Mouse (Mus musculus) stomach, embryonic 14.5 days (tissue): ENCODE results near the gene Mkln1. TPM values are rescaled to one million over a fixed set of nuclear protein-coding genes. Genes with fewer than 3 reads are reported as not detected.
A peak's percentile ranks its signal among the peaks of the same experiment; 100 is the strongest.

ENCODE experiments used
- ATAC-seq: fragments of 200-750 bp; cut with Nextera tagmentation; 2 replicates; pipeline ENCODE4 v1.8.0; 2017; ENCODE audit warnings: low read depth, moderate TSS enrichment; ENCODE audit not compliant: insufficient number of reproducible peaks, insufficient read depth, low FRiP score
- H3K27ac ChIP-seq: fragments of 300-500 bp; sonication (generic); 2 replicates; pipeline ENCODE4 v1.5.1; 2014; ENCODE audit warnings: mild to moderate bottlenecking, low read length, moderate library complexity, mixed read lengths
- H3K27me3 ChIP-seq: fragments of 300-500 bp; sonication (generic); 2 replicates; pipeline ENCODE4 v1.6.1; 2014; ENCODE audit warnings: low read length, control low read depth, mixed read lengths; ENCODE audit not compliant: control insufficient read depth, insufficient read depth
- H3K36me3 ChIP-seq: fragments of 300-500 bp; sonication (generic); 2 replicates; pipeline ENCODE4 v1.6.1; 2014; ENCODE audit warnings: mild to moderate bottlenecking, control low read depth, low read length, moderate library complexity, mixed read lengths; ENCODE audit not compliant: control insufficient read depth, insufficient read depth
- H3K4me1 ChIP-seq: fragments of 300-500 bp; sonication (generic); 2 replicates; pipeline ENCODE4 v1.6.1; 2014; ENCODE audit warnings: low read length, control low read depth, mixed read lengths; ENCODE audit not compliant: control insufficient read depth, insufficient read depth
- H3K4me2 ChIP-seq: fragments of 300-500 bp; sonication (generic); replicated peaks from 2 replicates; pipeline ENCODE4 v1.6.1; 2014; ENCODE audit warnings: low read depth, low read length, control low read depth
- H3K4me3 ChIP-seq: fragments of 300-500 bp; sonication (generic); 2 replicates; pipeline ENCODE4 v1.5.1; 2014; ENCODE audit warnings: low read depth, low read length, control low read depth
- H3K9ac ChIP-seq: fragments of 300-500 bp; sonication (generic); replicated peaks from 2 replicates; pipeline ENCODE4 v1.6.1; 2014; ENCODE audit warnings: low read depth, mild to moderate bottlenecking, control low read depth, low read length, moderate library complexity, mixed read lengths
- H3K9me3 ChIP-seq: fragments of 300-500 bp; sonication (generic); 2 replicates; pipeline ENCODE4 v1.6.1; 2016; ENCODE audit warnings: low read depth, low read length, control low read depth; ENCODE audit not compliant: control insufficient read depth
- WGBS: fragments of 180-500 bp; shearing (Covaris S2); extraction: QIAGEN DNeasy Blood & Tissue Kit; methylation state at CpG from one replicate; pipeline ENCODE4 v1.1.7; 2014; 5-methylcytosine and 5-hydroxymethylcytosine counted together
- polyA plus RNA-seq: library from polyadenylated mRNA; unstranded; fragments of >200 nt; fragmentation: Nextera tagmentation; extraction: Ambion mirVana; gene quantifications from 2 replicates; pipeline ENCODE4 v1.2.1, GENCODE M21; 2014

Gene Mkln1
- polyA plus RNA-seq, 1 experiment from 2014 or later = 186 TPM

- ATAC-seq = no peak
Observed at GRCm38 (mm10) chr6:31500691-31501090, 102.2 kb downstream of the Mkln1 start.

GRCm38 (mm10) chr6:31502614-31503013, 104.1 kb downstream of the Mkln1 start:
- Histone ChIP-seq H3K27ac (no peak overlapping the region), H3K4me3 (no peak overlapping the region), H3K4me2 (no peak overlapping the region), H3K4me1 (no peaks in the 10 kb centered on the region), H3K9me3 (no peaks in the 10 kb centered on the region), H3K9ac (no peak overlapping the region), H3K27me3 (no peaks in the 10 kb centered on the region), H3K36me3 (peaks cover 10% of the 10 kb centered on the region; the same call in 1 of the 2 replicates)
- no peak for ATAC-seq
- WGBS = 88% methylated on average over 2 of the region's 2 CpGs

More at GRCm38 (mm10) chr6:31500691-31501090, 102.2 kb downstream of the Mkln1 start:
- no peak overlapping the region for H3K4me2 ChIP-seq
- H3K27me3 ChIP-seq = no peaks in the 10 kb centered on the region
- no peak overlapping the region for H3K4me3 ChIP-seq
- no peaks in the 10 kb centered on the region for H3K4me1 ChIP-seq
- H3K27ac ChIP-seq = no peak overlapping the region
- H3K9ac ChIP-seq = no peak overlapping the region
- H3K9me3 ChIP-seq = no peaks in the 10 kb centered on the region
- H3K36me3 ChIP-seq = peaks cover 18% of the 10 kb centered on the region

GRCm38 (mm10) chr6:31513726-31514125, 115.2 kb downstream of the Mkln1 start:
- WGBS = 84% methylated on average over 6 of the region's 6 CpGs
- H3K27me3 ChIP-seq = no peaks in the 10 kb centered on the region
- no peak for ATAC-seq
- H3K36me3 ChIP-seq = peaks cover under 1% of the 10 kb centered on the region; the same call in 1 of the 2 replicates
- H3K4me3 ChIP-seq = no peak overlapping the region
- H3K27ac ChIP-seq = no peak overlapping the region
- no peak overlapping the region for H3K4me2 ChIP-seq
- no peak overlapping the region for H3K9ac ChIP-seq
- no peaks in the 10 kb centered on the region for H3K9me3 ChIP-seq
- no peaks in the 10 kb centered on the region for H3K4me1 ChIP-seq

GRCm38 (mm10) chr6:31517681-31518337, 119.3 kb downstream of the Mkln1 start:
- no peak for ATAC-seq
- Histone ChIP-seq H3K9me3 (no peaks in the 10 kb centered on the region), H3K27ac (no peak overlapping the region), H3K27me3 (no peaks in the 10 kb centered on the region), H3K4me1 (no peaks in the 10 kb centered on the region), H3K4me3 (no peak overlapping the region), H3K9ac (no peak overlapping the region), H3K36me3 (no peaks in the 10 kb centered on the region), H3K4me2 (no peak overlapping the region)
- 61% methylated on average over 9 of the region's 9 CpGs for WGBS

- Histone ChIP-seq H3K27ac (no peak overlapping the region), H3K9ac (no peak overlapping the region), H3K36me3 (no peaks in the 10 kb centered on the region), H3K9me3 (no peaks in the 10 kb centered on the region), H3K4me1 (no peaks in the 10 kb centered on the region), H3K27me3 (no peaks in the 10 kb centered on the region), H3K4me3 (no peak overlapping the region), H3K4me2 (no peak overlapping the region)
- peak; percentile 28; the same call in 1 of the 2 replicates for ATAC-seq
- 65% methylated on average over 2 of the region's 2 CpGs for WGBS
Observed at GRCm38 (mm10) chr6:31518338-31518698, 119.8 kb downstream of the Mkln1 start.

- Histone ChIP-seq H3K27me3 (no peaks in the 10 kb centered on the region), H3K27ac (no peak overlapping the region), H3K4me3 (no peak overlapping the region), H3K4me2 (no peak overlapping the region), H3K9ac (no peak overlapping the region), H3K9me3 (no peaks in the 10 kb centered on the region), H3K36me3 (no peaks in the 10 kb centered on the region), H3K4me1 (no peaks in the 10 kb centered on the region)
- no peak; the same call in 1 of the 2 replicates for ATAC-seq
- WGBS = 64% methylated on average over 8 of the region's 8 CpGs
Observed at GRCm38 (mm10) chr6:31519001-31519471, 120.5 kb downstream of the Mkln1 start.

- H3K36me3 ChIP-seq = no peaks in the 10 kb centered on the region
- no peak for ATAC-seq
- H3K27me3 ChIP-seq = no peaks in the 10 kb centered on the region
- WGBS = 77% methylated on average over 7 of the region's 7 CpGs
- H3K4me1 ChIP-seq = no peaks in the 10 kb centered on the region
- no peak overlapping the region for H3K4me3 ChIP-seq
- H3K4me2 ChIP-seq = no peak overlapping the region
- H3K9ac ChIP-seq = no peak overlapping the region
- H3K27ac ChIP-seq = no peak overlapping the region
- H3K9me3 ChIP-seq = no peaks in the 10 kb centered on the region
Observed at GRCm38 (mm10) chr6:31520486-31521215, 122.1 kb downstream of the Mkln1 start.

GRCm38 (mm10) chr6:31521491-31522355, 123.2 kb downstream of the Mkln1 start:
- H3K9ac ChIP-seq = no peak overlapping the region
- ATAC-seq = no peak
- H3K27ac ChIP-seq = no peak overlapping the region
- no peaks in the 10 kb centered on the region for H3K4me1 ChIP-seq
- no peak overlapping the region for H3K4me3 ChIP-seq
- no peak overlapping the region for H3K4me2 ChIP-seq
- H3K27me3 ChIP-seq = no peaks in the 10 kb centered on the region
- H3K36me3 ChIP-seq = no peaks in the 10 kb centered on the region
- WGBS = 87% methylated on average over 8 of the region's 8 CpGs
- H3K9me3 ChIP-seq = no peaks in the 10 kb centered on the region
